Mouse (Mus musculus) brown adipose tissue, adult 24 weeks (tissue): ENCODE data around the gene Sall4. TPM values are rescaled to one million over a fixed set of nuclear protein-coding genes. Genes with fewer than 3 reads are reported as not detected.
A peak's percentile ranks its signal among the peaks of the same experiment; 100 is the strongest.

Source experiments
- H3K27ac ChIP-seq: fragments of 200-500 bp; replicated peaks from 2 replicates; pipeline ENCODE4 v1.5.1; 2012; ENCODE audit warnings: low read depth, mild to moderate bottlenecking, low read length
- H3K4me1 ChIP-seq: fragments of 200-500 bp; 2 replicates; pipeline ENCODE4 v1.6.1; 2012; ENCODE audit warnings: low read length, mixed read lengths; ENCODE audit not compliant: control insufficient read depth, insufficient read depth, insufficient read length
- H3K4me3 ChIP-seq: fragments of 200-500 bp; 2 replicates; pipeline ENCODE4 v1.5.1; 2012; ENCODE audit warnings: low read depth, mild to moderate bottlenecking, low read length, moderate library complexity; ENCODE audit not compliant: insufficient read depth
- polyA plus RNA-seq: library from polyadenylated mRNA; stranded (reverse); fragments of >200 nt; gene quantifications from 2 replicates; pipeline ENCODE4 v1.2.4, GENCODE M21; 2012; ENCODE audit not compliant: missing spikeins, insufficient read depth, insufficient read length

Sall4 gene
- not detected in 2 replicates for polyA plus RNA-seq

DNA sequence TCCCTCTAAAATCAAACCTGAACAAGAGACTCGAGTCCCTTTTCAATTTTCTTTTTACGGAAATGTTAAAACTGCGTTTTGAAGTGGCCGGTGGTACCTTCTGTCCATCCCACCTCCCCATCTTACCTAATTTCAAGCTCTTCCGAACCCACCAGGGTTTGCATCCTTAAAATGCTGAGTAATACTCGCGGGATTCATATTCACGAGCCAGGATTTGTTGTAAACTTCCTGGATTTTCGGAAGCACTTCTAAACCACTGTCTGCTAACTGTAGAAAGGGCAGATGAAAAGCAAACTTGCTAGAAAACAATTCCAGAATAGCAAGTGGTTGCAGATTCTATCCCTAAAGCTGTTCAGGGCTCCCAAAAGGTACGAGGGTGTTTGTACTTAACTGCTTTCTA lies at the start of gene Sall4:
TSS of gene Sall4 (minus strand) at position 362 of the 400 bp plus-strand sequence.
- no peak within 1 kb of the TSS for H3K27ac ChIP-seq
- H3K4me1 ChIP-seq = no peaks in the 10 kb centered on the region; the same call in 1 of the 2 replicates
- peak within 1 kb of the TSS; percentile 44 for H3K4me3 ChIP-seq

DNA sequence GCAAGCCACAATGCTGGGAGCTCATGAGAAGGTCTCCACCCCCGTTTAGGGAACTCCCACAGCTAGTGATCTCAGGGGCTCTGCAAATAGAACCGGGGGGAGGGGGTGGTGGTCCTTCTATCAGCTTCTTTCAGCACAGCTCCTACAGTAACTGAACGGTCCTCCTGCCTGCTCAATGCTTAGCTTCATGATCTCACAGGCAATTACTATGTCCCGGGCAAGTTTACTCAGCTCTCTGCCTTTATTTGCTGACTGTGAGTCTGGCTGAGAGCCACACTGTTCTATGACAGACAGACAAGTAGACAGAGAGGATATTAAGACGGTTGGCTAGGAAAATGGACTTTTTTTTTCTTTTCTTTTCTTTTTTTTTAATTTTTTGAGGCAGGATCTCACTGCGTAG lies 45.5 kb upstream of the Sall4 start:
- Histone ChIP-seq H3K4me1 (no peaks in the 10 kb centered on the region), H3K4me3 (no peak overlapping the region), H3K27ac (no peak overlapping the region)

DNA sequence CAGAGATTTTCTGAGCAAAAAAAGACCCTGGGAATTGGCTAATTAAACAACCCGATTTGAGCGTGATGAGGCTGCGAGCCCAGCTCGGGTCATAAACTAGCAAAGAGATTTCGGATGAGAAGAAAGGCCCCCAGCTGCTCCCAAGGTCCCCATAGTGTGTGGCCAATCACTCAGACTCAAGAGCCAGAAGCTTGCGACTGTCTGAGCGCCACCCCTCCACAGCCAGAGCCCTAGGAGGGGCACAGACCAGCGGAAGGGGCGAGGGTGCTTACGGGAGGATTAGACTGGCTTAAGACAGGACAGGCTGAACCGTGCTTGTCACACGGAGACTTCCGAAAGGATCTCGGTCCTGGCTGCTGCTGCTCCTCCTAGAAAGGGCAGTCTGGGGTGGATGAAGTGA lies 42.2 kb upstream of the Sall4 start:
- no peaks in the 10 kb centered on the region for H3K4me1 ChIP-seq
- H3K27ac ChIP-seq = no peak overlapping the region
- H3K4me3 ChIP-seq = no peak overlapping the region

DNA sequence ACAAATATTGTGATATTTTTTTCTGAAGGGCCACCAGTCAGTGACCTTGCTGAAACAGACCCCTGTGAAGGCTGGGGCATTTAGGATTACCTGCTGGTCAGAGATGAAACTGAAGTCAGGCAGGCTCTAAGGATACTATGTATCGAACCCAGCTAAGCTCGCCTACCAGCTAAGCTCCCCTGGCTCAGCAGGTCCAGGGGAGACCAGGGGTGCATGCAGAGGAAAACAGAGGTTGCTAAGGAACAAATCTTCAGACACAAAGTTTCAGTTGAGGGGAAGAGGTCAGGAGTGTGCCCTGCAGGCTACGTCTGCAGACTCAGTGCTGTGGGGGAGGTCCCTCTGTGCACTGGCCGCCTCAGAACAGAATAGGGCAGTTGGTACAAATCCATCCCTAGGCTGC lies 39.9 kb upstream of the Sall4 start:
- Histone ChIP-seq H3K4me1 (no peaks in the 10 kb centered on the region), H3K27ac (no peak overlapping the region), H3K4me3 (no peak overlapping the region)

DNA sequence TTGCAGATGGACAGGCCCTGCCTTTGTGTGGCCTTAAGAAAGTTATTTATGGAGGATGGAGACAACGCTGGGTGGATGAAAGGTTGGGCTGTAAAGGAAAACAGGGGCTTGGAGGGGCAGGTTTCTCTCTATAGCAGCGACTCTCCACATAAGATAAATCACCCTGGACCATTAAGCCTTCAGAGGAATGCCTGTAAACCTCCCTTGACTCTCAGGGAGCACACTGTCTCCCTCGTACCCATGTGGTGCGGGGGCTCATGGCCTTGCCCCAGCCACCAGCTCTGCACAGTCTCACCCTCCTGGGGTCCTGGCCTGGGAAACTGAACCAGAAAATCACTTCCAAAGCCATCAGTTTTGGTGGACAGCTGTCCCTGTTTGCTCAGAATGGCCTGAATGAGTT lies 36.1 kb upstream of the Sall4 start:
- no peak overlapping the region for H3K27ac ChIP-seq
- no peak overlapping the region for H3K4me3 ChIP-seq
- H3K4me1 ChIP-seq = no peaks in the 10 kb centered on the region

DNA sequence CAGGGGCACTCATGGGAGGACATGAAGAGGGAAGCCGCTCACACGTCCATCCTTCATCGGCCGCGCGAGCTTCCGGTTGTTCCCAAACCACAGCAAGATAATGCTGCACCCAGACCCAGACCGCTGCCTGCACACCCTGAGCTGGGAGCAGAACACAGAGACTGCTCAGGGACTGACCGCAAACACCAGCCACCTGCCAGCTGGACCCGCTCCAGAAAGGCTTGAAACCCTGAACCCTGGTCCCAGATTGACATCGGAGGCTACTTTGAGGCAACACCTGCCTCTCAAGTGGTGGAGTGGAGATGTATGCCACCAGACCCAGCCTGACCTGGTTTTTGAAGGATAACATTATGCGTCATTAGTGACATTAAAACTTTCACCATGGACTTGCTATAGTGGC lies 31.6 kb upstream of the Sall4 start:
- H3K27ac ChIP-seq = no peak overlapping the region
- H3K4me3 ChIP-seq = no peak overlapping the region
- no peaks in the 10 kb centered on the region for H3K4me1 ChIP-seq

DNA sequence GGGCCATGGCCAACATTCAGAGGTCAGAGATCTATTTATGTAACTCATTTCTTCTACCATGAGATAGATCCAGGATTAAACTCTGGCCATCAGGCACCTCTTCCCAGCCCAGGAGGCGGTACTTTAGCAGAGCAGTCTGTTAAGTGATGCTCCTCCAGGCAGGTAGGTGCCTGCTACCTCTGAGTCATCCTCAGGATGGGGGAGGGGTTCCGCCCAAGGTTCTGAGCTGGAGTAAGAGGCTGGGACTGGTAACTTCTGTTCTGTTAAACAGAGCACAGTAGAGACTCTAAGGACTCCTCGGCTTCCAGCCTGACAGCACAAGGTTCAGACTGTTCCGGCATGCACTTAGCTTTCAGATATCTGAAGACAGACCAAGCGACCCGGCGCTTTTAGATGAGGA lies 31.2 kb upstream of the Sall4 start:
- Histone ChIP-seq H3K27ac (no peak overlapping the region), H3K4me1 (no peaks in the 10 kb centered on the region), H3K4me3 (no peak overlapping the region)

DNA sequence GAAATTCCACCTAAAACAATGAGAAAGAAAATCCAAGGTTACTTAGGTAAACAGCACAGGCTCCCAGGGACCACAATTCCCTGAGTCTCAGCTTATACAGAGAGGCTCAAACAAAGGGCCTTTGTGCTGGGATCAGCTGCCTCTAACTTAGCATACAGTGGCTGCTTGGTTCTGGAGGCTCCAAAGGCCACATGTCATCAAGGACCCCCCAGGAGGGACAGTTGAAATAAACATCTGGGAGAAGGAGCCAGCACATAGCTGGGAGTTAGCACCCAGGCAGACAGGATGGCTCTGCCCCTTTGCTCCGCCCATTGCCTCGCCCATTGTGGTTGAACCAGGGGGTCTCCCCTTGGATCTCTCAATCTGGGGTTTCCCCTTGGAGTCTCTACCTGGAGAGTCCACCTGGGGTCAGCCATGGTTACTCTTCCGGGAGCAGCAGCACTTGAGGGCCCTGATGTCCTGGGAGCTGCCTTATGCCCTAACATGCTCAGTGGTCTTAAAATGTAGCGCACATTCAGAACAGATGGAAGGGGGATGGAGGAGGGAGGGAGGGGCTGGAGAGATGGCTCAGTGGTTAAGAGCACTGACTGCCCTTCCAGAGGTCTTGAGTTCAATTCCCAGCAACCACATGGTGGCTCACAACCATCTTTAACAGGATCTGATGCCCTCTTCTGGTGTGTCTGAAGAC lies 23.5 kb upstream of the Sall4 start:
- H3K27ac ChIP-seq = no peak overlapping the region
- H3K4me1 ChIP-seq = no peaks in the 10 kb centered on the region
- no peak overlapping the region for H3K4me3 ChIP-seq

DNA sequence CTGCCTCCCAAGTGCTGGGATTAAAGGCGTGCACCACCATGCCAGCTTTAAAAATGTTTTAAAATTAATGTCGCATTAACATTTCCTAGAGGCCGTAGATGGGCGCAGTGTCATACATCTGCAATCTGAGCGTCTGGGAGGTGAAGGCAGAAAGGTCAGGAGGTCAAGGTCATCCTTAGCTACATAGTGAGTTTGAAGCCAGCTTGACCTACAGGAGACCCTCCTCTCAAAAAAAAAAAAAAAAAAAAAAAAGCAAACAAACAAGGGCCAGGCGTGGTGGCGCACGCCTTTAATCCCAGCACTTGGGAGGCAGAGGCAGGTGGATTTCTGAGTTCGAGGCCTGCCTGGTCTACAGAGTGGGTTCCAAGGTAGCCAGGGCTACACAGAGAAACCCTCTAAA lies 18.4 kb upstream of the Sall4 start:
- no peak overlapping the region for H3K4me3 ChIP-seq
- no peaks in the 10 kb centered on the region for H3K4me1 ChIP-seq
- no peak overlapping the region for H3K27ac ChIP-seq

DNA sequence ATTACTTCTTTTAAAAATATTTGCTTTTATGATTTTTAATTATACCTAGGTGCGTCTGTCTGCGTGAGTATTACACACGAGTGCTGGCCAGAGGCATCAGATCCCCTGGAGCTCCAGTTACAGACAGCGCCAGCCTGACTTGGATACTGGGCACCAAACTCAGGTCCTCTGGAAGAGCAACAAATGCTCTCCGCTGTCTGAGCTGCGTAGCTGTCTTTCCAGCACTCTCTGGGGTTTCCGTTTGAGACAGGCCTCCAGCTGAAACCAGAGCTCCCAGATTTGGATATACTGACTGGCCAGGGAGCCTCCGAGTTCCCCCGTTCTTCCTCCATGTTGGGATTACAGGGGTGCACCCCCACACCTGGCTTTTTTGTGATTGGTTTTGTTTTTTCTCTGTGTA lies 12.9 kb upstream of the Sall4 start:
- Histone ChIP-seq H3K4me1 (no peaks in the 10 kb centered on the region), H3K4me3 (no peak overlapping the region), H3K27ac (no peak overlapping the region)

DNA sequence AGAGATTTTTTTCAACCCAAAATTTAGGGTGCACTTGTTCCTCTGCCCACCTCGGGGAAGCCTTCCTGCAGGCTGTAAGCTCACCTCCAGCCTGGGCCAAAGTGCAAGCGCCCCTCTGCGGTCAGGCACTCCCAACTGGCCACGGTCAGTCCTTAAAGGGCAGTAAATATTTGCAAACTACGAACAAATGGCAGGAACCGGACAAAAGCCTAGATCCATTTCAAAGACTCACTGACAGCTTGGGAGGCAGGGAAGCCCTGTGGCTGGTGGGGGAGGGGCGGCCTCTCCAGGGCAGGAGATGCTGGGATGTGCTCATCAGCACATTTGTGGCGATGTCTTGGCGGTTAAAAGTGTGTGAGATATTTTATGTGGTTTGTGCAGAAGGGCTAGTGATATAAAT lies 12.3 kb upstream of the Sall4 start:
- H3K27ac ChIP-seq = no peak overlapping the region
- no peak overlapping the region for H3K4me3 ChIP-seq
- H3K4me1 ChIP-seq = no peaks in the 10 kb centered on the region

DNA sequence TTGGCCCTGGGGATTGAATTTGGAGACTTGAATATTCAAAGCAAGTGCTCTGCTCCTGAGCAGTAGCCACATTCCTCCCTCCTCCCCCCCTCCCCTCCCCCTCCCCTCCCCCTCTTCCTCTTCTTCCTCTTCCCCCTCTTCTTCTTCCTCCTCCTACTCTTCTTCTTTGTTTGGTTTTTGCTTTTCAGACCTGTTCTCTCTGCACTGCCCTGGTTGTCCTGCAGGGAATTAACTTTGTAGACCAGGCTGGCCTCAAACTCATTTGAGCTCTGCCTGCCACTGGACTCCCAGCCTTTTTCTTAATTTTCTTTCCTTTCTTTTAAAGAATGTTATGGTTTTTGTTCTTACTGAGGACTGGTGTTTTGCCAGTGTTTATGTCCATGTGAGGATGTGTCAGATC lies 9.7 kb upstream of the Sall4 start:
- H3K4me3 ChIP-seq = no peak overlapping the region
- no peaks in the 10 kb centered on the region for H3K4me1 ChIP-seq
- H3K27ac ChIP-seq = no peak overlapping the region

DNA sequence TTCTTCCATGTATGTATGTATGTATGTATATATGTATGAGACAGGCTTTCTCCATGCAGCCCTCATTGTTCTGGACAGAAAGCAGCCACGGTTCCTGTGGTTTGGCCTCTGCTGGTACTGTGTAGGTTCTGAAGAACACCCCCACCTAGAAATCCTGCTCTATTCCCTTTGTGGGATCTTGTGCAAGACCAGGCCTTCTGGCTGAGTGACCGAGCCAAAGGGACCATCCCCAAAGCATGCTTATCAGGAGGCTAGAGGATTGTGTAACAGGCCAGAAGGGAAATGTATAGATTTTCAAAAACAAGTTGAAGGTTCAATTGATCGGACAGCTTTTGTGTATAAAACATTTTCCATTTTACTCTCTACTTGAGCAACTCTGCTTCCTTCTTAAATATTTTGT lies 8.5 kb upstream of the Sall4 start:
- H3K4me1 ChIP-seq = no peaks in the 10 kb centered on the region
- H3K27ac ChIP-seq = no peak overlapping the region
- H3K4me3 ChIP-seq = no peak overlapping the region

DNA sequence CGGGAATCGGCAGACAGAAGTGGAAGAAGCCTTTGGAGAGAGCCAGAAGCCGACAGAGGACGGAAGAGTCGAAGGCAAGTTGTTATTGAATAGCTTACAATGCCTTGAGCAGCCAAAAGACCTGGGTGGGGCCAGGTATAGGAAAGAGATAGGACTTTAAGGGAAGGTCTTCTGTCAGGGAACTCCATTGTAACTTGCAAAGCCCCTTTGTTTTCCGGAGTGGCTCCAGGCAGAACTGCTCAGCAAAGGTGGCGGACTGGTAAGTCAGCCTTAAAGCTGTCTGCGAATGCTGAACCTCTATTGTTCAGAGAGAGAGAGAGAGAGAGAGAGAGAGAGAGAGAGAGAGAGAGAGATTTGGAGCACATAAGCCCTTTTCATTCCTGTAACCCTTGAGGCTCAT lies 1.5 kb upstream of the Sall4 start:
- no peaks in the 10 kb centered on the region; the same call in 1 of the 2 replicates for H3K4me1 ChIP-seq

DNA sequence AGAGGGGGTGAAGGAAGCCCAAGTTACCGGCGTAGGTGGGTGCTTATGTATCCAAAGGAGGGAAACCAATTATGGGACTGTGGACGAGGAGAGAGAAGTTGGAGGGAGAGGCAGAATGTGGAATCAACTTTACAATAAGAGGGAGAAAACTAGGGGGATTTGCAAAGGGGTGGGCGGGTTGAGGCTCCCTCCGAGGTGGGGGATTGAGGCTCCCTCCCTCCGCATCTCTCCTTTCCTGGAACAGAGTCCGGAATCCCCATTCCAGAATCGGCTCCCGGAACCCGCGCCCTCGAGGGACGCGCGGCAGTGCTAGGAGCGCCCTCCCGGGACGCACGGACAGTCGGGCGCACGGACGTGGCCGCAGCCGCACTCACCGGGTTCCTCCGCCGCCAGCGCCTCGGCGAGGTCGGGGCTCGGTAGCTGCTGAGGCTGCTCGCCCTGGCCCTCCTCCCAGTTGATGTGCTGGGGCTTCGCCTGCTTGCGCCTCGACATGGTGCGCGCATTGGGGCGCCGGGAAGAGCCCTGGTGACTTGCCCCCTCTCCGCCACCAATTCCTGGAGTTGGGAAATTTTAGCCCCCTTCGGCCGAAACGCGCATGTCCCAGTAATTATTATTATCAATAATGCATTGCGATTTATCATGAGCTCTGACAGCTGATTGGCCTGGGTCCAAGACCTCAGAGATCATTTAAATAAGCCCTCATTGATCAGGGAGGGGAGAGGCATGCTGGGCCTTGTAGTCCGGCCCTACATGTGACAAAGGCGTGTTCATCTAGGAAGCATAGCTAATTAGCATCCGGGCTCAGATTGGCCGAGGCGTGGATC lies 993 bp downstream of the Sall4 start:
- Histone ChIP-seq H3K4me3 (peak overlapping the region; percentile 44), H3K27ac (no peak overlapping the region), H3K4me1 (no peaks in the 10 kb centered on the region; the same call in 1 of the 2 replicates)

More for the DNA sequence above, 1.5 kb upstream of the Sall4 start:
- H3K27ac ChIP-seq = no peak overlapping the region
- no peak overlapping the region for H3K4me3 ChIP-seq
